Mouse (Mus musculus) liver, adult 2 months (tissue): ENCODE results near the gene Pcx. TPM values are rescaled to one million over a fixed set of nuclear protein-coding genes. Genes with fewer than 3 reads are reported as not detected.
"Not testable (repeated sequence)": the region's sequence is repeated elsewhere in the genome, so short reads cannot be mapped to it uniquely, and the experiment has no call there.

Experiments used
- DNase-seq: peaks from one replicate; pipeline ENCODE4 v3.0.0-alpha.2; 2011; ENCODE audit warnings: low read depth, low spot score; ENCODE audit errors: extremely low read depth
- H3K27ac ChIP-seq: fragments of 200-500 bp; replicated peaks from 2 replicates; pipeline ENCODE4 v1.5.1; 2012; ENCODE audit warnings: low read depth, mild to moderate bottlenecking, control low read depth, inconsistent platforms, low read length; ENCODE audit not compliant: insufficient read depth
- H3K27me3 ChIP-seq: fragments of 200-500 bp; 2 replicates; pipeline ENCODE4 v1.6.1; 2012; ENCODE audit warnings: mild to moderate bottlenecking, moderate library complexity, low read length, inconsistent platforms; ENCODE audit not compliant: control insufficient read depth, insufficient read depth
- H3K36me3 ChIP-seq: fragments of 200-500 bp; 2 replicates; pipeline ENCODE4 v1.6.1; 2012; ENCODE audit warnings: low read length, inconsistent platforms; ENCODE audit not compliant: control insufficient read depth, insufficient read depth
- H3K4me1 ChIP-seq: fragments of 200-500 bp; 2 replicates; pipeline ENCODE4 v1.6.1; 2011; ENCODE audit warnings: low read length; ENCODE audit not compliant: control insufficient read depth, insufficient read depth
- H3K4me3 ChIP-seq: fragments of 200-500 bp; 2 replicates; pipeline ENCODE4 v1.5.1; 2011; ENCODE audit warnings: low read depth, mild to moderate bottlenecking, control low read depth, low read length, moderate library complexity; ENCODE audit not compliant: insufficient read depth
- H3K79me2 ChIP-seq: fragments of 200-500 bp; 2 replicates; pipeline ENCODE4 v1.6.1; 2012; ENCODE audit warnings: inconsistent platforms, mild to moderate bottlenecking, low read length, moderate library complexity; ENCODE audit not compliant: control insufficient read depth, insufficient read depth
- H3K9ac ChIP-seq: fragments of 200-500 bp; 2 replicates; pipeline ENCODE4 v1.6.1; 2012; ENCODE audit warnings: low read depth, mild to moderate bottlenecking, control low read depth, inconsistent platforms, low read length
- CTCF ChIP-seq: fragments of 200-500 bp; IDR thresholded peaks from 2 replicates; pipeline ENCODE4 v1.5.1; 2011; ENCODE audit warnings: low read depth, low read length, control low read depth
- POLR2A ChIP-seq: fragments of 200-500 bp; IDR thresholded peaks from 2 replicates; pipeline ENCODE4 v1.6.1; 2011; ENCODE audit warnings: low read length, control low read depth; ENCODE audit not compliant: insufficient read depth; ENCODE audit errors: extremely low read depth
- WGBS: fragments of 180-500 bp; shearing (Covaris S2); methylation state at CpG from one replicate; pipeline ENCODE4 v1.1.7; 2018; 5-methylcytosine and 5-hydroxymethylcytosine counted together
- polyA plus RNA-seq: library from polyadenylated mRNA; depleted of rRNA; stranded (reverse); fragments of >200 nt; gene quantifications from 2 replicates; pipeline ENCODE4 v1.2.3, GENCODE M21; 2012
- total RNA-seq: library from RNA; depleted of rRNA; stranded (reverse); fragments of >200 nt; gene quantifications from 2 replicates; pipeline ENCODE4 v1.2.3, GENCODE M21; 2014

The Pcx gene
- total and polyA plus RNA-seq, 2 experiments = 237 to 269 TPM

DNA sequence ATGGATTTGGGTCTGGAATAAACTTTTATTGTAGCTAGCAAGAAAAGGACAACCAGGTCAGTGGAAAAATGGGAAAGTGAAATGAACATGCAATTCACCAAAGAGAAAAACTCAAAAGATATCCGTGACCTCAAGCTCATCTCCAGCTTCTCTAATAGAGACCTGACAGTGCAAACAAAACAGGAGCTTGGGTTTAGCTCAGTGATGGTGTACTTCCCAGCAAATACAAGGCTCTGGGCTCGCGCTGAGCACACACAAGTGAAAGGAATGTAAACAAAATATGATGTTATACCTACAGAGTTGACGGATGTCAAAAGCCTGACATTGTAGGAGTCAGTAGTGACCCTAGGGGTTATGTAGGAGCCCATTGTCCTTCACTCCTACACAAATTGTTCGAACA, 69.0 kb downstream of the Pcx start:
- Histone ChIP-seq H3K9ac (0 out of 2 replicates have a peak overlapping the region, but pooled peaks have one; percentile 44), H3K36me3 (no peaks in the 10 kb centered on the region), H3K79me2 (peaks cover 28% of the 10 kb centered on the region), H3K4me3 (no peak overlapping the region), H3K27me3 (no peaks in the 10 kb centered on the region), H3K27ac (peak overlapping the region; percentile 85), H3K4me1 (peaks cover 25% of the 10 kb centered on the region)
- 33% methylated on average over 5 of the region's 5 CpGs for WGBS
- TF ChIP-seq POLR2A (no peak), CTCF (no peak)
- DNase-seq = no peak

GRCm38 (mm10) chr19:4583856-4584255, 73.6 kb downstream of the Pcx start:
- H3K79me2 ChIP-seq = peaks cover 17% of the 10 kb centered on the region
- no peak overlapping the region for H3K9ac ChIP-seq
- no peak for DNase-seq
- WGBS = 67% methylated on average over 2 of the region's 2 CpGs
- H3K27ac ChIP-seq = no peak overlapping the region
- H3K27me3 ChIP-seq = no peaks in the 10 kb centered on the region
- H3K4me1 ChIP-seq = peaks cover 42% of the 10 kb centered on the region
- no peaks in the 10 kb centered on the region for H3K36me3 ChIP-seq
- TF ChIP-seq CTCF (no peak), POLR2A (no peak)
- no peak overlapping the region for H3K4me3 ChIP-seq

DNA sequence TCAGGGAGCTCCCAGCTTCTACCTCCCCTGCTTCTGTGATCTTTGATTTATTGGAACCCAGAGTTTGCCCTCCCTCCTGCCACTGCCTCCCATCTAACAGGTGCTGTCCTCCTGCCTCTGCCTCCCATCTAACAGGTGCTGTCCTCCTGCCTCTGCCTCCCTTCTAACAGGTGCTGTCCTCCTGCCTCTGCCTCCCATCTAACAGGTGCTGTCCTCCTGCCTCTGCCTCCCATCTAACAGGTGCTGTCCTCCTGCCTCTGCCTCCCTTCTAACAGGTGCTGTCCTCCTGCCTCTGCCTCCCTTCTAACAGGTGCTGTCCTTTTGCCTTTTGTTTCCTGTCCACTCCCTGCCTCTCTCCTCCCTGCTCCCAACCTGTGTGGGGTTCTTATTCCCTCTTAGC, 76.5 kb downstream of the Pcx start:
- Histone ChIP-seq H3K79me2 (peaks cover 17% of the 10 kb centered on the region), H3K27ac (peak overlapping the region; percentile 78), H3K4me1 (peaks cover 57% of the 10 kb centered on the region)
- not testable (repeated sequence) for DNase-seq, H3K36me3 ChIP-seq, H3K27me3 ChIP-seq, H3K4me3 ChIP-seq, H3K9ac ChIP-seq

- Histone ChIP-seq H3K27ac (peak overlapping the region; percentile 78), H3K4me1 (peaks cover 54% of the 10 kb centered on the region), H3K36me3 (no peaks in the 10 kb centered on the region), H3K27me3 (no peaks in the 10 kb centered on the region), H3K79me2 (peaks cover 17% of the 10 kb centered on the region), H3K9ac (no peak overlapping the region), H3K4me3 (no peak overlapping the region)
- DNase-seq = no peak
- TF ChIP-seq POLR2A (no peak), CTCF (no peak)
- WGBS = 29% methylated on average over 2 of the region's 2 CpGs
Measured at GRCm38 (mm10) chr19:4587426-4587825, 77.2 kb downstream of the Pcx start.

GRCm38 (mm10) chr19:4588430-4588829, 78.2 kb downstream of the Pcx start:
- 20% methylated on average over 3 of the region's 3 CpGs for WGBS
- peak overlapping the region; percentile 97 for H3K27ac ChIP-seq
- peak; percentile 100 for DNase-seq

GRCm38 (mm10) chr19:4589081-4589480, 78.8 kb downstream of the Pcx start:
- Histone ChIP-seq H3K36me3 (no peaks in the 10 kb centered on the region), H3K27ac (peak overlapping the region; percentile 92), H3K27me3 (no peaks in the 10 kb centered on the region), H3K79me2 (peaks cover 10% of the 10 kb centered on the region; the same call in 1 of the 2 replicates), H3K9ac (peak overlapping the region; percentile 40), H3K4me1 (peaks cover 60% of the 10 kb centered on the region), H3K4me3 (no peak overlapping the region)
- DNase-seq = peak; percentile 83
- WGBS = 24% methylated on average over 1 of the region's 1 CpGs
- peak; percentile 84 for TF ChIP-seq CTCF
- TF ChIP-seq POLR2A = no peak

More at GRCm38 (mm10) chr19:4588430-4588829, 78.2 kb downstream of the Pcx start:
- H3K9ac ChIP-seq = peak overlapping the region; percentile 41
- peaks cover 16% of the 10 kb centered on the region for H3K79me2 ChIP-seq
- H3K4me1 ChIP-seq = peaks cover 58% of the 10 kb centered on the region
- H3K36me3 ChIP-seq = no peaks in the 10 kb centered on the region
- H3K27me3 ChIP-seq = no peaks in the 10 kb centered on the region
- TF ChIP-seq POLR2A = no peak
- TF ChIP-seq CTCF = no peak
- H3K4me3 ChIP-seq = no peak overlapping the region
